Mouse (Mus musculus) v-Abl transformed pro-B cells (cell line): Measurements from ENCODE around the gene Tnfsf9.

ENCODE experiments used
- in situ Hi-C, 2 experiments: fragments of 400-800 bp; cut with MboI; formaldehyde crosslinking; loops; one replicate each; pipeline ENCODE4 v1.15.1; 2025; ENCODE audit not compliant: unreplicated experiment in 2 of 2

The Tnfsf9 gene

GRCm38 (mm10) chr17:57105181-57106034 is at the start of gene Tnfsf9:
Gene Tnfsf9 (plus strand): TSS chr17:57105325.
- in situ Hi-C loops: no loop called here

DNA sequence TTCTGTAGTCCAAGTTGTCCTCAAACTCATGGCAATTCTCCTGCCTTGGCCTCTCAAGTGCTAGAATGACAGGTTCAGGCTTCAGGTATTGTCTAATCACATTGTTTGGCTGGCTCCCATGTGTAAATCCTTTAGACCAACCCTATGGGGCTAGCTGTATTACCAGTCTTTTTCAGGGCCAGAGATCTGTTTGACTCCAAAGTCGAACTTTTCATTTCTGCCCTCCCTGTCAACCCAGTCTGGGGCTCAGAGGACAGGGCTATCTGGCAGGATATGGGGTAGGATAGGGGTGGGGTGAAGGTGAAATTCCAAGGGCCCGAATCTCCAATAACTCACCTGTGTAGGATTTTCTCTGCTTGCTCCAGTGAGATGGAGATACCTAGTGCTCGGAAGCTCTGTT is 48.9 kb upstream of the Tnfsf9 start:
- in situ Hi-C loops: no loop called here

DNA sequence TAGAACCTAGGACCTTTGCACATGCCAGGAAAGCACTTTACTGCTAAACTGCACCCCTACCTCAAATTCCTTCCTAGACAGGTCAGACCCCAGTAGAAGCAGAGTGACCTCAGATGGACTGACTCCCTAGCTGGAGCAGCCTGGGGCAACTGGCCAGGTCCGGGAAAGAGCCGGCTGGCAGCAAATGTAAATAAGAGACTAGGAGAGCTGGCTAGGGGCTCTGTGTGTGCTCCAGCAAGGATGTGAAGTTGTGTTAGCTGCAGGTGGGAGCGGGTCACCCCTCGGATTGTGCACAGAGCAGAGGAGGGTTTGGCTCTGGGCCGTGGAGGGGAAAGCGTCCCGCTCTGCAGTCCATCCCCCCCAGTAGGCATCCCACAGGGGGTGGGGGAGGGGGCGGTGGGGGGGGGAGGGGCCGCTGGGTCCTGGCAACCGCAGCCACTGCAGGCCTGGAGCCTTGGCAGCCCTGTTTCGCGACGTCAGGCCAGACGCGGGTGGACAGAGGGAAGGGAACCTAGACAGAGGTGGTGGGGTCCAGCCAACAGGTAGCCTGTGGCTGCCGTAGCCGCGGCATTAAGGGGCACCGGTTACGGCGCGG is 46.1 kb upstream of the Tnfsf9 start, which contains the start of gene Crb3:
Gene Crb3, plus strand, starts transcription at position 215 of the 595 bp plus-strand sequence.
- in situ Hi-C loops: no loop called here

- in situ Hi-C loops: no loop called here
These were observed 45.6 kb upstream of the Tnfsf9 start, which contains the start of gene Slc25a23 for GRCm38 (mm10) chr17:57059486-57059977. Gene Slc25a23 (minus strand): TSS chr17:57059863.

DNA sequence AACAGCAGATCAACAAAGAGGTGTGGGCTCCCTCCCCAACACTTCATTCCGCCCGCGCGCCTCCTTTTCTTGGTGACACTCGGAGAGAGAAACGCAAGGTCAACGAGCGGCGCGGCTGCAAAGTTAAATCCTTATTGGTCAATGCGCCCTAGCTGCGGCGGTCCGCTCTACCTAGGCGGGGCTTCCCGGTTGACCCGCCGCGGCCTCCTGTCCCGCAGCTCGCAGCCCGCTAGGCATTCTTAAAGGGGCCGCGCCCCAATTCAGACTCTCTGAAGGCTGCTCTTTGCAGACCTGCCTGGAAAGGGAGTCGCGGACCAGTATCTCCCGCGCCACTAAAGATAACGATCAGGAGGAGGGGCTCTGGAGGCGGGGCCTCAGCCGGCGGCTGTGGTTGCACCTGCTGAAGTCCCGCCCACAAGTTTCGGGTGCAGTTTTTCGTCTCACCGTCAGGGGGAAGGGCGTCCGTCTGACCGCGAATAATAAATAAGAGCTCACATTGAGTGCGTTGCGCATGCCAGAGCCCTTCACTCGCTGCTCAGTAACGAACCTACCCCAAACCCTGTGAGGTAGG is 44.8 kb upstream of the Tnfsf9 start:
- in situ Hi-C loops: loop anchor here (10.0 kb wide), 1 partner anchor 226 kb away; the partner anchor contains the start of gene Rfx2 (in 2 of the 2)

DNA sequence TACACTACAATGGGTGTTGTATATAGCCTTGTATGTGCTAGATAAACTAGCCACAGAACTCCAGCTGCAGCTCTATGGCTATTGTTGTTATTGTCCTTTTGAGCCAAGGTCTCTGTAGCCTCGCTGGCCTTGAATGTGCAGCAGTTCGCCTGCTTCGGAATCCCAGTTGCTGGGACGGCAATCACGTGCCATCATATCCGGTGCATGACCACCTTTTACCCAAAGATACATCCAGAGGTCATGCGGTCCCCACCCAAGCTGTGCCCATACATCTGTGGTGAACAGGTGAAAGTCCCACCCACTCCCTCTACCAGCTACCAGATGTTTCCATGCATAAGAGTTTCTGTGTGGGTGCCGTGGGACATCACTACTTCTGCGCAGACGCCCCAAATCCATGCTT is 44.1 kb upstream of the Tnfsf9 start:
- in situ Hi-C loops: loop anchor here (10.0 kb wide), 1 partner anchor 226 kb away; the partner anchor contains the start of gene Rfx2 (in 2 of the 2)

- in situ Hi-C loops: loop anchor here (10.0 kb wide), 1 partner anchor 227 kb away; the partner anchor contains the start of gene Rfx2 (in 2 of the 2)
These were observed 43.1 kb upstream of the Tnfsf9 start for GRCm38 (mm10) chr17:57062011-57062521.

- in situ Hi-C loops: loop anchor here (10.0 kb wide), 1 partner anchor 228 kb away; the partner anchor contains the start of gene Rfx2 (in 2 of the 2)
These were observed 42.6 kb upstream of the Tnfsf9 start for GRCm38 (mm10) chr17:57062548-57062947.

GRCm38 (mm10) chr17:57063031-57063430 is 42.1 kb upstream of the Tnfsf9 start:
- in situ Hi-C loops: loop anchor here (10.0 kb wide), 1 partner anchor 228 kb away; the partner anchor contains the start of gene Rfx2 (in 2 of the 2)

GRCm38 (mm10) chr17:57066908-57067307 is 38.2 kb upstream of the Tnfsf9 start:
- in situ Hi-C loops: loop anchor here (10.0 kb wide), 1 partner anchor 232 kb away; the partner anchor contains the start of gene Rfx2 (in 2 of the 2)

- in situ Hi-C loops: no loop called here
These were observed 34.9 kb upstream of the Tnfsf9 start for GRCm38 (mm10) chr17:57070272-57070671.

GRCm38 (mm10) chr17:57070699-57071098 is 34.4 kb upstream of the Tnfsf9 start:
- in situ Hi-C loops: no loop called here

- in situ Hi-C loops: loop anchor here in 1 of 2 experiments (5.0 kb wide), 1 partner anchor 80 kb away; the partner anchor contains the start of gene Alkbh7
These were observed 28.2 kb upstream of the Tnfsf9 start for GRCm38 (mm10) chr17:57076916-57077315.

DNA sequence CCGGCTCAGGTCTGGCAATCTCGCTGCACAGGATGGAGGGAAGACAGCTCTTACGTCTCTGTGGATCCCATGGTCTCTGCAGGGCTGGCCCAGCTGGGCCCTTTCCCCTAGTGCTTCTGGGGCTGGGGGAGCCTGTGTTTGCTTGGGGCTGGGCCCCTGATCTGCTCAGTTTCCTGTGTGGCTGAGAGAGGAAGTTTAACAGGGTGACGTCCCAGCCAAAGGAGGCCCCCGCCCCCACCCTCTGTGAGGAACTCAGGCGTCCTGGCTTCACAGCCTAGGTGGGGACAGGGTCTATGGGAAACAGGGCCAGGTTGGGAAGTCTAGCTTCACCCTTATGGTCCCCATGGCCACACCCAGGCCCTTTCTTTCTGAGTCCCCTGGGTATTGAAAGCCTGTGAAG is 26.8 kb upstream of the Tnfsf9 start, which contains the start of gene Dennd1c:
Gene Dennd1c, minus strand, starts transcription at position 179 of the 400 bp plus-strand sequence.
- in situ Hi-C loops: loop anchor here in 1 of 2 experiments (5.0 kb wide), 1 partner anchor 81 kb away; the partner anchor contains the start of gene Alkbh7

DNA sequence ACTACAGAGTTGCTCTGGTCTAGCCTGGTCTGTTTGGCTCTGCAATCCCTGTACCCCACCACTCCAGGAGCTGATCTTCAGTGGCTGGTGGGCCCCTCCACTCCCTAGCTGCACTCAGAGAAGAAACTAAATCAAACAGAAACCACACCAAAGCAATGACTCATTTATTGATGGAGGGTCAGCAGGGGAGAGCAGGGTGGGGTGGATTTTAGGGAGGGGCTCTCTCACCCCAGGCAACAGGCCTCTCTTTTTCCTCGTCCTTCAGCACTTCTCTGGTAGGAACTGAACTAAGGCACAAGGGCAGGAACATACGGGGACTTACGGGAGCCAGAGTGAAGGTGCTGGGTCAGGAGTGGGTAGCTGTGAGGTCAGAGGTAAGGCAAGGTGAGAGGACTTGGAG is 25.2 kb upstream of the Tnfsf9 start:
- in situ Hi-C loops: loop anchor here in 1 of 2 experiments (5.0 kb wide), 1 partner anchor 83 kb away; the partner anchor contains the start of gene Alkbh7

DNA sequence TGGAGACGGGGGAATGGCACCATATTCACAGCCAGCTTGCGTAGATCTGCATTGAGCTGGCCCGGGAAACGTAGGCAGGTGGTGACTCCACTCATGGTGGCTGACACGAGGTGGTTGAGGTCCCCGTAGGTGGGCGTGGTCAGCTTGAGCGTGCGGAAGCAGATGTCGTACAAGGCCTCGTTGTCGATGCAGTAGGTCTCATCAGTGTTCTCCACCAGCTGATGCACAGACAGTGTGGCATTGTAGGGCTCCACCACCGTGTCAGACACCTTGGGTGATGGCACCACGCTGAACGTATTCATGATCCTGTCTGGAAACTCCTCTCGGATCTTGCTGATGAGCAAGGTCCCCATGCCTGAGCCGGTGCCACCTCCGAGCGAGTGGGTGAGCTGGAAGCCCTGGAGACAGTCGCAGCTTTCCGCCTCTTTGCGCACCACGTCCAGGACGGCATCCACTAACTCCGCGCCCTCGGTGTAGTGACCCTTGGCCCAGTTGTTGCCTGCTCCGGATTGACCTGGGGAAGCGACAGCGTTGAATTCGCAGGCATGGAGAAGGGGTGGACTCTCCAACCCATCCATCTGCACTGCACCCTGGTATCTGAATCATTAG is 23.8 kb upstream of the Tnfsf9 start:
- in situ Hi-C loops: no loop called here

- in situ Hi-C loops: no loop called here
These were observed 22.6 kb upstream of the Tnfsf9 start for GRCm38 (mm10) chr17:57082481-57082880.

GRCm38 (mm10) chr17:57085970-57086757 is 19.0 kb upstream of the Tnfsf9 start:
- in situ Hi-C loops: no loop called here
